Mouse (Mus musculus): ENCODE measurements around the gene Taok2.

DNA sequence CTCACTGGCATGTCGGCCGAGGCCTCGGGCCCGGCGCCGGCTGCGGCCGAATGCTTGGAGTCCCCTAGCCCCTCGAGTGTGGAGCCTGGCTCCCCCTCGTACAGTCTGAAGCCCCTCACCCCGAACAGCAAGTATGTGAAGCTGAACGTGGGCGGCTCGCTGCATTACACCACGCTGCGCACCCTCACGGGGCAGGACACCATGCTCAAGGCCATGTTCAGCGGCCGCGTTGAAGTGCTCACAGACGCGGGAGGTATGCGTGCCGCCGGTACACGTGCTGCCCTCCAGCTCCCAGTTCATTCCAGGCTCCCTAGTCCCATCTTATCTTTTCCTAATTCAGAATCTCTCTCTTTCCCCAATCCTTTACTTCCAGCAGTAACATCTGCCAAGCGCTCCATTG is 44.5 kb upstream of the Taok2 start:
- TF ChIP-seq POLR2A (IDR thresholded peaks at IDR 0.05; ENCODE audit: borderline replicate concordance, insufficient read depth, low read length) (no peak), CTCF (IDR thresholded peaks at IDR 0.05; ENCODE audit: borderline replicate concordance, insufficient read depth, low read depth, low read length) (no peak)

All from cerebellum, adult 2 months (tissue).